Mouse (Mus musculus) embryonic fibroblast, embryonic 13.5 days (primary cell): ENCODE data around the gene Ptpn6.

Experiments
- CTCF ChIP-seq: IDR thresholded peaks from 2 replicates; pipeline ENCODE4 v1.5.1; 2011; ENCODE audit warnings: mild to moderate bottlenecking, control low read depth, low read length, moderate library complexity, borderline replicate concordance; ENCODE audit not compliant: insufficient read depth
- POLR2A ChIP-seq: IDR thresholded peaks from 2 replicates; pipeline ENCODE4 v1.6.1; 2011; ENCODE audit warnings: low read depth, mild to moderate bottlenecking, control low read depth, low read length, moderate library complexity

DNA sequence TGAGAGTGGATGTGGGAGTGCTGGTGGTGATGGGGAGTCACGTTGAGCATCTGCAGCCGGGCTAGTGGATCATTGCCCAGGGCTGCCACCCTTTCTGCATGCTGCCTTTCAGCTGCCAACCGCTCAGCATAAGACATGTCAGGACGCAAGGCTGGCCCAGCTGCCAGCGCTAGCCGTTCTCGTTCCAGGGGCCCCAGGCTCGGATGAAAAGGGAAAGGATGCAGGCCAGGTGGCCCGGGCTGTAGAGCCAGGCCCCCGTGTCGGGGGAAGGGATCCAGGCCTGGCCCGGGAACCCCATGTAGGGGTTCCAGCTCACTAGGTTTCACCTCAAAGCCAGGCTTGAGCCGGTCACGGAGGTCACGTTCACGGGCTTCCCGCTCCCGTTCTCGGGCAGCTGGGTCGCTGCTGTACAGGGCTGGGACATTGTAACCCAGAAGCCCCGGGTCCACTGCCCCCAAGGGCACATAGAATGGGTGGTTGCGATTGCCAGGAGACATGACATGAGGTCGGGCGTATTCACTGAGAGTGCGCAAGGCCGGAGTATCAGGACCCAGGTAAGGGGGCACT, 6.3 kb upstream of the Ptpn6 start:
- TF ChIP-seq CTCF (no peak), POLR2A (no peak)
